Mouse (Mus musculus) forebrain, embryonic 12.5 days (tissue): ENCODE results near the gene Gm10591. TPM values are rescaled to one million over a fixed set of nuclear protein-coding genes. Genes with fewer than 3 reads are reported as not detected.
"Not testable (repeated sequence)": the region's sequence is repeated elsewhere in the genome, so short reads cannot be mapped to it uniquely, and the experiment has no call there.

Source experiments
- ATAC-seq: fragments of 200-750 bp; cut with Nextera tagmentation; 2 replicates; pipeline ENCODE4 v1.8.0; 2017; ENCODE audit warnings: moderate TSS enrichment; ENCODE audit not compliant: low FRiP score
- H3K27ac ChIP-seq: fragments of 300-500 bp; sonication (generic); 2 replicates; pipeline ENCODE4 v1.5.1; 2016; ENCODE audit warnings: mild to moderate bottlenecking
- H3K27me3 ChIP-seq: fragments of 300-500 bp; sonication (generic); 2 replicates; pipeline ENCODE4 v1.6.1; 2016; ENCODE audit warnings: mild to moderate bottlenecking
- H3K36me3 ChIP-seq: fragments of 300-500 bp; sonication (generic); replicated peaks from 2 replicates; pipeline ENCODE4 v1.6.1; 2016; ENCODE audit warnings: mild to moderate bottlenecking
- H3K4me1 ChIP-seq: fragments of 300-500 bp; sonication (generic); 2 replicates; pipeline ENCODE4 v1.6.1; 2016
- H3K4me2 ChIP-seq: fragments of 300-500 bp; sonication (generic); 2 replicates; pipeline ENCODE4 v1.6.1; 2016; ENCODE audit warnings: mild to moderate bottlenecking, moderate library complexity
- H3K4me3 ChIP-seq: fragments of 300-500 bp; sonication (generic); replicated peaks from 2 replicates; pipeline ENCODE4 v1.5.1; 2016; ENCODE audit warnings: mild to moderate bottlenecking
- H3K9ac ChIP-seq: fragments of 300-500 bp; sonication (generic); 2 replicates; pipeline ENCODE4 v1.6.1; 2016; ENCODE audit warnings: mild to moderate bottlenecking
- H3K9me3 ChIP-seq: fragments of 300-500 bp; sonication (generic); 2 replicates; pipeline ENCODE4 v1.6.1; 2016
- WGBS: fragments of 180-500 bp; shearing (Covaris S2); methylation state at CpG from one replicate; pipeline ENCODE4 v1.1.7; 2016; 5-methylcytosine and 5-hydroxymethylcytosine counted together
- polyA plus RNA-seq: library from polyadenylated mRNA; unstranded; fragments of >200 nt; fragmentation: Nextera tagmentation; extraction: Ambion mirVana; gene quantifications from 2 replicates; pipeline ENCODE4 v1.2.1, GENCODE M21; 2016

Gm10591 gene
- not detected in 2 replicates for polyA plus RNA-seq

DNA sequence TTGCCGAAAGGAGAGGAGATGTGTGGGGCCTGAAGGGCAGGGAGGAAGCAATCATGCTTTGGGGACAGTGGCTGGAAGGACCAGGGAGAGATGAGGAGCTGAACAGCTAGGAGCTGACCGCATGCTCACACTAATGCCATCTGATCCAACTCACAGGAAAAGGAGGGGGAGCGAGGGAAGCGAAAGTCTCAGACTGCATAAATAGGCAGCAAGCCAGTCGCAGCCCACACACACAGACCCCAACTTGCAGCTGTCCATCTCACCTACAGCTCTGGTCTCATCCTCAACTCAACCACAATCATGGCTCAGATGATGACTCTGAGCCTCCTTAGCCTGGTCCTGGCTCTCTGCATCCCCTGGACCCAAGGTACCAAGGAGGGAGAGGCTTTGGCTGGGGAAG is at the start of gene Gm10591:
TSS of gene Gm10591 (plus strand) at position 301 of the 400 bp plus-strand sequence.
- not testable (repeated sequence) for H3K4me2 ChIP-seq, ATAC-seq, H3K27me3 ChIP-seq, H3K9me3 ChIP-seq, H3K4me1 ChIP-seq, H3K27ac ChIP-seq, H3K4me3 ChIP-seq, H3K36me3 ChIP-seq, H3K9ac ChIP-seq
- no CpG with 5 or more reads among the region's 5 CpGs for WGBS

DNA sequence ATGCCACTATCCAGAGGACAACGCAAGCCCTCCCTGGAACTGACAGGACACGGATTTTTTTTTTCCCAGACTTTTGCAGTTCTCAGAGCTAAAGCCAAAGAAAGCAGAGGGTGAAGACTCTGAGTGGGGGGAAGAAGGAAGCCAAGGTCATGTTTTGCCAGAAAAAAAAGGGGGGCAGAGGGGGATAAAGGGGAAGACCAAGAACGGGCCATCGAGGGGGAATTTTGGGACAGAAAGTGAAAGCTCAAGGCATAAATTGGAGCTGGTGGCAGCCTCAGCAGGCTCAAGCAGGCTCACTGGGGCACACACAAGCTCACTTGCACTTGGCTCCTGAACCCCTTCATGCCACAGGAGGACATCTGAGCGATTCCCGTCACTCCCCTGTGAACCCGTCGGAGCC is 17.4 kb downstream of the Gm10591 start, which contains the start of gene Gm2564:
TSS of gene Gm2564 (plus strand) at position 301 of the 400 bp plus-strand sequence.
- ATAC-seq, H3K9me3 ChIP-seq, H3K9ac ChIP-seq, H3K4me2 ChIP-seq, H3K36me3 ChIP-seq, H3K27me3 ChIP-seq, H3K27ac ChIP-seq, H3K4me1 ChIP-seq, H3K4me3 ChIP-seq: not testable (repeated sequence)
- WGBS, result no CpG with 5 or more reads among the region's 8 CpGs

DNA sequence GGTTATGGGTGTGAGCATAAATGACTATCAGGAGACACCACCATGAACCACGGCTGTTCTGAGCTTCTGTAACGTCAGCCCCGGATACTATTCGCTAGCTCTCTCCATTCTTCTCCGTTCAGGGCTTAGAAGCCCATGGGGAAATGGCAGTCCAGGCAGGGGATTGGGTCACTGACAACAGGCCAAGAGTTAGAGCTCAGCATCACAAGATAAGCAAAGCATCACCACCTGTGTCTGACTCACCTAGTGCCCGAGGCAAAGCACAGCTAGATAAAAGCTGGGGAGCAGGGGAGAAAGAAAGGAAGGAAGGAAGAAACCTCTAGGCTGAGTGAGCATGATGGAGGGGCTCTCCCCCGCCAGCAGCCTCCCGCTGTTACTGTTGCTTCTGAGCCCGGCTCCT is 43.0 kb downstream of the Gm10591 start, which contains the start of gene Ccl27b:
TSS of gene Ccl27b (plus strand) at position 301 of the 400 bp plus-strand sequence.
- no CpG with 5 or more reads among the region's 9 CpGs for WGBS
- not testable (repeated sequence) for ATAC-seq, H3K27ac ChIP-seq, H3K4me3 ChIP-seq, H3K36me3 ChIP-seq, H3K9ac ChIP-seq, H3K9me3 ChIP-seq, H3K4me2 ChIP-seq, H3K4me1 ChIP-seq, H3K27me3 ChIP-seq

DNA sequence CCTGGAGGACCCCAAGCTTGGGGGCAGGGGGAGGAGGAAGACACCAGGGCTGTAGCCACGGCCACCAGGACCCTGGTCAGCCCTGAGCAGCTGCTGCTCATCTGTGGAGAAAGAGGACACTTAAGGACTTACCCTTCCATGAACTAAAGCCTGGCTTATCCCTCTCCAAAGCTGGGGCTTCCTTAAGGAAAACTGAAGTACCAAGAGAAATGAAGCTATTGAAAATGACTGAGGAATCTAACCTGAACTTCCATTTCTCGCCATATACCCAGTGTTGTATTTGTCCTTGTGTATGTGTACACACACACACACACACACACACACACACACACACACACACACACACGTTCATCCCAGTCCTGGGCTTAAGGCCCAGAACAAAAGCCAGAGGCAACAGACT is 49.8 kb downstream of the Gm10591 start, which contains the start of gene Il11ra2:
TSS of gene Il11ra2 (minus strand) at position 101 of the 400 bp plus-strand sequence.
- H3K4me3 ChIP-seq, H3K4me1 ChIP-seq, ATAC-seq, H3K36me3 ChIP-seq, H3K27me3 ChIP-seq, H3K9me3 ChIP-seq, H3K4me2 ChIP-seq, H3K27ac ChIP-seq, H3K9ac ChIP-seq: not testable (repeated sequence)
- no CpG with 5 or more reads among the region's 3 CpGs for WGBS

Other genes starting within 250 kb of the Gm10591 start
- not detected in 2 replicates for gene Gm21586, start 172.8 kb upstream of the Gm10591 start, polyA plus RNA-seq
- not detected in 2 replicates for gene Gm2163, start 145.4 kb upstream of the Gm10591 start, polyA plus RNA-seq
- gene Fam205a2, start 84.0 kb upstream of the Gm10591 start, polyA plus RNA-seq, result 0.08 and 0.10 TPM in 2 replicates
- gene Gm2564, start 17.5 kb downstream of the Gm10591 start, polyA plus RNA-seq, result not detected in 2 replicates
- gene Ccl27b, start 43.1 kb downstream of the Gm10591 start, polyA plus RNA-seq, result not detected in 2 replicates
- gene Il11ra2, start 49.7 kb downstream of the Gm10591 start, polyA plus RNA-seq, result not detected in 2 replicates
- 0.59 and 0.86 TPM in 2 replicates for gene 4930578G10Rik, start 123.3 kb downstream of the Gm10591 start, polyA plus RNA-seq
- gene Ccl19, start 144.4 kb downstream of the Gm10591 start, polyA plus RNA-seq, result not detected in 2 replicates
- not detected in 2 replicates for gene Ccl21a, start 161.8 kb downstream of the Gm10591 start, polyA plus RNA-seq
- not detected in 2 replicates for gene Fam205a1, start 241.7 kb downstream of the Gm10591 start, polyA plus RNA-seq
- gene Gm12394, start 244.6 kb downstream of the Gm10591 start, polyA plus RNA-seq, result 0.64 TPM in 1 of 2 replicates, not detected in the other